Mouse (Mus musculus) skeletal muscle tissue, adult 2 months (tissue): ENCODE measurements around the gene Pigt.
A peak's percentile ranks its signal among the peaks of the same experiment; 100 is the strongest.

Experiments used
- DNase-seq: peaks from one replicate; pipeline ENCODE4 v3.0.0-alpha.2; 2012; ENCODE audit warnings: low read depth, low spot score

The Pigt gene

GRCm38 (mm10) chr2:164520782-164521181 lies 23.5 kb downstream of the Pigt start:
- peak; percentile 47 for DNase-seq

DNA sequence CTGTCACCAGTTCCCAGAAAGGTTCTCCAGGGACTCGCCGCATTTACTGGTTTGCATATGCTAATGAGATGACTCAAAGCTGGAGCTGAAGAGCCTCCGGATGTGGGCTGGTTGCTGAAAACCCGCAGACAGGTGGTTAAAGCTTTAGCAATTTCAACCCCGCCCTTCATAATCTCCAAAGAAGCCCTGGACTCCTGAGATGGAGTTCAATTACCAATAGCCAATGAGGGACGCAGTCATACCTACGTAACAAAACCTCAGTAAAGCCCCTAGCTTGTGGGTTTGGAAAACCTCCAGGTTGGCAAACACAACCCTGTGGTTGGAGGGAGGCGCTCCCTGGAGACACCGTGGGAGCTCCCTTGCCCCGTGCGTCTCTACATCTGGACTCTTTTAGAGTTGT lies 24.5 kb downstream of the Pigt start:
- DNase-seq = peak; percentile 22

DNA sequence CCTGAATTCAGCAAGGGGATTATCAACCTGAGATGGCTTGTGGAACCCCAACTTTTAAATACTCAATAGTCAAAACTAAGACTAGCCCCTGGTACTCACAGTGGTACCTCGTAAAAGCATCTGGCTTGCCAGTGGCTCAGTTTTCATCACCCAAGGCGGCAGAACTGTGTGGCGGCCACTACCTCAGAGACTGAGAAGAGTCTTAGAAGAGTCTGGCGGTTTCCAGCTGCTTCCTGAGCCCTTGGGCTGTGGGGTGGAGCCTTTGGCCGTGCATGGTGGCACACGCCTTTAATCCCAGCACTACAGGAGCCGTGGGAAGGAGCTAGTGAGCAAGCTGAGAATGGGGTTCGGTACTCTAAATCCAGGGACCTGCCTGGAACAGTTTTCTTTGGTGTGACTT lies 25.0 kb downstream of the Pigt start:
- DNase-seq = no peak

DNA sequence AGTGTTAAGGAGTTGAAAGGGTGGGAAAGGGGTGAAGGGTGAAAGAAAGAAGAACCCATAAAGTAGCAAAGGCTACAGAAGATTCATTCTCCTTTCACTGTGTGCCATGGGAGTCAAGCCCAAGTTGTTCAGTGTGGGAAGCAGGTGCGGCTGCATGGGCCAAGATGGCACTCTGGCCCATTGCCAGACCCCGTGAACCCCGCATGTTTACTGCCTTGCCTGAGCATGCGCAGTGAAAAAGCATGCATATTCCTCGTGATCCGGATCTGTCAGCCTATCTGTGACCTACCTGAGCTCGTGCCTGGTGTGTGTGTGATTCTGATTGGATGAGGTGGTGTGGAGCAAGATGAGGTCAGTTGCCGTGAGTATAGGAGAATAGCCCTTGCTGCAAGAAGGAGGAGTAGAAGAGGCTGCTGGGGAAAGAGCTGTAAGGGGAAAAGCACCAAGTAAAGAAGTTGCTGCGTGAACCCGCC lies 26.0 kb downstream of the Pigt start:
- peak; percentile 18 for DNase-seq

DNA sequence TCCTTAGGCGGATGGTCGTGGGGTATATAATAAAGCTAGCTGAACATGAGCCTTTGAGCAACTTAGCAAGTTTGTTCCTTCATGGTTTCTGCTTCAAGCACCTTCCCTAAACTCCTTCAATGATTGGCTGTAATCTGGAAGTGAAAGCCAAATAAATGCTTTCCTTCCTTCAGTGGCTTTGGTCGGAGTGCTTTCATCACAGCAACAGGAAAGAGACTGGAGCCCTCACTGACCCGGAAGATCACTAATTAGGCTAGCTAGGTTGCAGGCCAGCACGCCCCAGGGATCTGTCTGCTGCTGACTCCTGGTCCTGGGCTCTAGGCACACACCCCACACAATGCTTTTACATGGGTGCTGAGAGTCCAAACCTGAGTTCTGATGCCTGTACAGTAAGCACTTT lies 31.2 kb downstream of the Pigt start:
- no peak for DNase-seq

DNA sequence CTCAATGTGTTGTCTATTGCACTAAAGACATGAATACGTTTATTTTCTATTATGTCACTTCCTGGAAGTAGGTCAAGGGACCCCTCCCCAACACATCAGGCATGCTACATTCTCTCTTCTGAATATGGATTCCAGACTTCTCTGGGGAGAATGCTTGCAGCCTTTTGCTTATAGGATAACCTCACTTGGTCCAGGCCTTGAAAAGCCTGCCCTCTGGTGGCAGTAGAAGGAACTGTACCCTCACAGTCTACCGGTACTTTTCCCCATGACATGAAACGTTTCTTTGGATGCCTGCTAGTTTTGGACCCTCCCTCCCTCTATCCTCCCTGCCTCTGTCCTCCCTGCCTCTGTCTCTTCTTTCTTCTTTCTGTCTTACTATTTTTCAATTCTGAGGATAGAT lies 33.8 kb downstream of the Pigt start:
- DNase-seq = peak; percentile 25

DNA sequence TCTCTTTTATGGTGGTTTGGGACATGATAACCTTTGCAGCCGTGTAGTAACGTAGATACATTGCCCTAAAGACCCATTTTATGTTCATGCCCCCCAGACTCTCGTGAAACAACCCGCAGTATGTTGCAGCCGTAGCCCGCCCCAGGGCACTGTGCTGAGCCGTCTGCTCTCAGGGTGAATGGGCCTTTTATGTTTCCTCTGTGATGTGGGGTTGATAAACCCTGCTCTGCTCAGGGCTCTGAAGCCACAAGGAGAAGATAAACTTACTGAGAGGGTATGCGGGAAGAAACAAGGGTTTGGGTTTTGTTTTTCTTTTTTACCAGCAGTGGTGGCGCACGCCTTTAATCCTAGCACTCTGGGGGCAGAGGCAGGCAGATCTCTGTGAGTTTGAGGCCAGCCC lies 37.0 kb downstream of the Pigt start:
- no peak for DNase-seq

DNA sequence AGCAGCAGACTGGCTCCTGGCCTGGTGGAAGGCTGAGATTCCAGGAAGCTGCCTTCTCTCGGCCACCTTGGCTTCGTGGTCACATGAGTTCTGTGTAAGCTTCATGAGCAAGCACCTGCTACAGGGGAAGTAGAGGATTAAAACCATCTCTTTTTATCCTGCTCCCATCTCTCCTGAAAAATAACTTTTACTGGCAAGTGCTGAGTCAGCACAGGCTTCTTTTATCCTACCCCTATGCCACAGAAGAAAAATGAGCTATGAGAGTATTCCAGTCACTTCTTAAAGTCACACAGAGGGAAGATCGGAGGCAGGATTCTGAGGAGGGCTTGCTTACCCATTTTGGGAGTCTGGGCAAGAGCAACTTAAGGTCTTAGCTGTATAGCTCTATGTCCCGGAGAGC lies 39.7 kb downstream of the Pigt start:
- no peak for DNase-seq

GRCm38 (mm10) chr2:164540652-164541427 lies 43.5 kb downstream of the Pigt start:
- no peak for DNase-seq

DNA sequence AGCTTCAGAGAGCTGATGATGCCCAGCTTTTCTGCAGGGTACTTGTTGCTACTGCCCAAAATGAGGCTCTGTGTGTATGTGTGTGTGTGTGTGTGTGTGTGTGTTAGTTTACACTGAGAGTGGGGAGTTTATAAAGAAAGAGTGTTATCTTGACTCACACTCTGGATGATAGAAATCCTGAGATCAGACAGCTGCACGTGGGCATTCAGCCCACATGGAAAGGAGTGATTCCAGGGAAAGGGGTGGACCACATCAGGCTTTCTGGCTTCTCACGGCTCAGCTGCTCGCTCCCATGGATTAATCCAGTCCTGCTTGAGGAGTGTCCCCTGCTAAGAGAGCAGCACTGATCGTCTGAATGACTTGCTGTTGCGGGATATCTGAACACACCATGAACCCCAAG lies 44.8 kb downstream of the Pigt start:
- no peak for DNase-seq

- no peak for DNase-seq
Measured at GRCm38 (mm10) chr2:164542598-164542997, 45.3 kb downstream of the Pigt start.

DNA sequence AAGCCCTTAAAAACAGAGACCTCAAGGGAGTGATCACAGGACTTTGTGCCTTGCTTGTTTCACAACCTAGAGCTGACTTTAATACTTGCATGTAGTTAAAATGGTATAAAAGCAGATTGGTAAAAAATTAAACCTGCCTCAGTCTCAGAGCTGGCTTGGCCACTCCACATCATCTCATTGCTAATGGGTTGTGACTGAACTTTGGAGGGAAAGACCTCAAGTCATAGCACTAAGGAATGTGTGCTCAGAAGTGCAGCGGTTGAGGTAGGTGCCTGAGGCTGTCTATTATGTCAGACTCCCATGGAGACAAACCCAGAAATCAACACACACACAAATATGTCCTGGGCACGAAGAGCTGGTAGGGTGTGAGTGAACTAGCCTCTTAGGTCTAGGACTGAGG lies 46.4 kb downstream of the Pigt start:
- DNase-seq = no peak

DNA sequence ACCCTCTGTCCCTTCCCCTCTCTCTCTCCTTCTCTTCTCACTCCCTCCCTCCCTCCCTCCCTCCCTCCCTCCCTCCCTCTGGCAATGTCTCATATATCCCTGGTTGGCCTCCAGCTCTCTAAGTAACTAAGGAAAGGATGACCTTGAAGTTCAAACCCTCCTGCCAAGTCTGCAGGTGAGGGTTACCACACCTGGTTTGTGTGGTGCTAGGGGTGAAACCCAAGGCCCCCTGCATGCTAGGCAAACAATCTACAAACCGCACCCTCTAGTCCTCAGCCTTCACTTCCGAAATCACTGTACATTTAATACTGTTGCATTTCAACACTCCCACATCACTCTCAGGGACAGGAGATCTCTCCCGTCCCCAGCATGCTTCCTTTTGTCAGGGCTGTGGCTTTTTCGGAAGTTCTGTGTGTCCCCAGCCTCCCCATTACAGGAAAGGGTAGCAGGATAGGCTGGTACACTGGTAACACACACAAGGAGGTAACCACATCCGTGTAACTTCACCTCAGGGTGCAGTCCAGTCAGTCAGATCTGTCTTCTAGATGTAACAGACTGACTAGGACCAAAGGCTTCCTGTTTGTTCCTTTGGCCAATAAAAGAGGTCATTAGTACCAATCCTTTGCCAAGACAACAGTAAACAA lies 47.3 kb downstream of the Pigt start:
- no peak for DNase-seq

GRCm38 (mm10) chr2:164549338-164549737 lies 52.0 kb downstream of the Pigt start:
- no peak for DNase-seq

DNA sequence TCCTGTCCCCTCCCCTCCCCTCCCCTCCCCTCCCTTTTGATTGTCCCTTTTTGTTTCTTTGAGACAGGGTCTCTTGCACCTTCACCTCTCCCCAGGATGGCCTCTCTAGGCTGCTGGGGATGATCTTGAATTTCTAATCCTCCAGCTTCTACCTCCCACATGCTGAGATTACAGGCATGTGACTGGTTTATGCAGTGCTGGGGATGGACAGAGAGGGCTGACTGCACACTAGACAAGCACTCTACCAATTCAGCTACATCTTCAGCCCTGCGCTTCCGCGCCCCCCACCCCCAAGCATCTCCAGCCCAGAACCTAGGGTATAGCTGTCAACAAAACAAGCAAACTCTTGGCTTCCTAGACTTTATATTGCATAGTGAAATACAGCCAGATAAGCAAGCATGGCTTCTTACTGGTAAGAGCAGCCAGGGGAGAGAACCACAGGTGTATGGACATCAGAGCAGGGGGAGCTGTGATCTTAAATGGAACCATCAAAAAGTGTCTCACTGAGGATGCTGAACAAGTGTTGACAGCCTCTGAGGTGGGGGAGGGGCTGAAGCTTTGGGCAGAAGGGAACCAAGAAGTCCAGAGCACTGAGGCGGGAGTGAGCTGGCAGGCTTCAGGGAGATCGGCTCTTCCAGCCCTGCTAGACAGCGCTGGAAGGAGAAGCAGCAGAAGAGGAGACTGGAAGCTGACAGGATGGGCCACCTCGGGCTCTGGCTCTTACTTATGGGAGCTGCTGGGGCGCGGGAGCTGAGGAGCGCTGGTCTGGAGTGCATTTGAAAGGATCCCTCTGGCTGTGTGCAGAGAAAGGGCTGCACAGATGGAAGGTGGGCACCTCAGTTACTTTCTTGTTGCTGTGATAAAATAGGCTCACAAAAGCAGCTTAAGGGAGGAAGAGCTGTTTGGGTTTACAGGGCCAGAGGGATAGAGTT lies 52.9 kb downstream of the Pigt start:
- no peak for DNase-seq

GRCm38 (mm10) chr2:164550895-164551269 lies 53.6 kb downstream of the Pigt start:
- DNase-seq = no peak

- DNase-seq = no peak
Measured at GRCm38 (mm10) chr2:164551502-164551901, 54.2 kb downstream of the Pigt start.
